Mouse (Mus musculus) midbrain, embryonic 15.5 days (tissue): ENCODE measurements around the gene Rmnd5a. TPM values are rescaled to one million over a fixed set of nuclear protein-coding genes. Genes with fewer than 3 reads are reported as not detected.
"Not testable (repeated sequence)": the region's sequence is repeated elsewhere in the genome, so short reads cannot be mapped to it uniquely, and the experiment has no call there.

Experiments
- ATAC-seq: fragments of 200-750 bp; cut with Nextera tagmentation; replicated peaks from 2 replicates; pipeline ENCODE4 v1.8.0; 2017; ENCODE audit warnings: moderate TSS enrichment
- H3K27ac ChIP-seq: fragments of 300-500 bp; sonication (generic); 2 replicates; pipeline ENCODE4 v1.5.1; 2015; ENCODE audit warnings: mild to moderate bottlenecking, inconsistent platforms
- H3K27me3 ChIP-seq: fragments of 300-500 bp; sonication (generic); replicated peaks from 2 replicates; pipeline ENCODE4 v1.6.1; 2015; ENCODE audit warnings: inconsistent platforms
- H3K36me3 ChIP-seq: fragments of 300-500 bp; sonication (generic); replicated peaks from 2 replicates; pipeline ENCODE4 v1.6.1; 2015; ENCODE audit warnings: inconsistent platforms
- H3K4me1 ChIP-seq: fragments of 300-500 bp; sonication (generic); 2 replicates; pipeline ENCODE4 v1.6.1; 2015; ENCODE audit warnings: inconsistent platforms
- H3K4me2 ChIP-seq: fragments of 300-500 bp; sonication (generic); 2 replicates; pipeline ENCODE4 v1.6.1; 2015; ENCODE audit warnings: inconsistent platforms, mild to moderate bottlenecking, moderate library complexity
- H3K4me3 ChIP-seq: fragments of 300-500 bp; sonication (generic); 2 replicates; pipeline ENCODE4 v1.5.1; 2015; ENCODE audit warnings: mild to moderate bottlenecking, inconsistent platforms
- H3K9ac ChIP-seq: fragments of 300-500 bp; sonication (generic); 2 replicates; pipeline ENCODE4 v1.6.1; 2015; ENCODE audit warnings: mild to moderate bottlenecking, inconsistent platforms
- H3K9me3 ChIP-seq: fragments of 300-500 bp; sonication (generic); 2 replicates; pipeline ENCODE4 v1.6.1; 2016; ENCODE audit warnings: inconsistent platforms
- WGBS: fragments of 180-500 bp; shearing (Covaris S2); methylation state at CpG from one replicate; pipeline ENCODE4 v1.1.7; 2015; ENCODE audit warnings: mixed read lengths; 5-methylcytosine and 5-hydroxymethylcytosine counted together
- polyA plus RNA-seq: library from polyadenylated mRNA; unstranded; fragments of >200 nt; fragmentation: Nextera tagmentation; extraction: Ambion mirVana; gene quantifications from 2 replicates; pipeline ENCODE4 v1.2.1, GENCODE M21; 2015

Gene Rmnd5a
- 9.3 and 10.9 TPM in 2 replicates for polyA plus RNA-seq

DNA sequence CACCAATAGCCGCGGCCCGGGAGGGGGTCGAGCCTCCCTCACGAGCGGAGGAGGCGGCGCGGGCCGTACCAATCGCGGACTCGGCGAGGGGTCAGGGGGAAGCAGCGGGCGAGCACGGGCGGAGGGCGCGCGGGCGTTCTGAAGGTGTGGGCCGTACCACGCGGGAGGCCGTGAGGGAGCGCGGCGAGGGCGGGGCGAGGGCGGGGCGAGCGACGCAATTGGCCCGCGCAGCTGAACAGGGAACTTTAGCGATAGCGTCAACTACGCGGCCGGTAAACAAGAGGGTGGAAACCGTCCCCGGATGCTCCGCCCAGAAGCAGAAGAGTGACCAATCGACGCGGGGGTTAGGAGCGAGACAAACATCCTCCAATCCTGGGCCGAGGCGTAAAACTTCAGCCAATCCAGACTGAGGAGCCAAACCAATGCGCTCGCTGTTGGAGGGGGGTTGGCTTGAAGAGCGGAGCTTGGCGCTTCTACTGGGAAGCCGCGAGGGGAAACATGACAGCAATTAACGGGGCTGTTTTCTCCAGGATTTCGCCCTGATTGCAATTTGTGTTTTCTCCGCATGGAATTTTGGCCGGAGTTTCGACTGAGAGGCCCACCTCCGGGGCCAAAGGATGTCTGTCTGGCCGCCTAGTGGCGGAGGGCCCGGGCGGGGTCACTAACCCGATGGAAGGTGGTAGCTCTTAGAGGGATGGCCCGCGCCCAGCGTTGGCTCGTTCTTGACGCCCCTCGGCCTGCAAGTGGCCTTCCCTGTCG, at the start of gene Rmnd5a:
Gene Rmnd5a, minus strand, starts transcription at position 146 of the 759 bp plus-strand sequence.
- under 1% methylated on average over 75 of the region's 75 CpGs for WGBS
- Histone ChIP-seq H3K4me2 (peak within 1 kb of the TSS; percentile 93), H3K27me3 (no peaks in the 10 kb centered on the region), H3K9ac (peak within 1 kb of the TSS; percentile 94), H3K36me3 (no peaks in the 10 kb centered on the region), H3K4me1 (peaks cover 39% of the 10 kb centered on the region), H3K4me3 (peak within 1 kb of the TSS; percentile 87), H3K9me3 (no peaks in the 10 kb centered on the region), H3K27ac (peak within 1 kb of the TSS; percentile 99)
- ATAC-seq: peak; percentile 99

GRCm38 (mm10) chr6:71487966-71488365, 47.5 kb upstream of the Rmnd5a start:
- no peaks in the 10 kb centered on the region for H3K27me3 ChIP-seq
- no peaks in the 10 kb centered on the region for H3K4me1 ChIP-seq
- no peak overlapping the region for H3K4me2 ChIP-seq
- ATAC-seq: no peak
- no peak overlapping the region for H3K9ac ChIP-seq
- H3K36me3 ChIP-seq: no peaks in the 10 kb centered on the region
- WGBS: 44% methylated on average over 4 of the region's 4 CpGs
- no peaks in the 10 kb centered on the region for H3K9me3 ChIP-seq
- H3K27ac ChIP-seq: no peak overlapping the region
- no peak overlapping the region for H3K4me3 ChIP-seq

DNA sequence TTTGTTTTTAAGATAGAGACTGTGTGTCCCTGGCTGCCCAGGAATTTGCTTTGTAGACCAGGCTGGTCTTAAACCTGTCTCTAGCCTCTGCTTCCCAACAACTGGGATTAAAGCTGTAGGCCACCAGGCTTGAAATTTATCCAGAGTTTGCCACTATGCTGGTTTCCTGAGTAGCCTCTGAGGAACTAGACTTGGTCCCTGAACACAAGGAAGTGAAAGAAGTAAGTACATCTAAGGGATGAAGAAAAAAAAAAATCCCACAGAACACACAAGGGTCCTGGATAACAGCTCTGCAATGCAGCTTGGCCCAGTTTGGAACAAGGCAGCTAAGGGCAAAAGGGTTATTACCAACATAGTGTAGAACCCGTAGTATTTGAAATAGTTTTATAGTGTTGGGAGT, 46.4 kb upstream of the Rmnd5a start:
- no peaks in the 10 kb centered on the region for H3K27me3 ChIP-seq
- no peak overlapping the region for H3K4me2 ChIP-seq
- no peaks in the 10 kb centered on the region for H3K36me3 ChIP-seq
- no peak overlapping the region for H3K9ac ChIP-seq
- no peak overlapping the region for H3K4me3 ChIP-seq
- WGBS: 79% methylated on average over 1 of the region's 1 CpGs
- ATAC-seq: no peak
- no peaks in the 10 kb centered on the region for H3K9me3 ChIP-seq
- H3K4me1 ChIP-seq: no peaks in the 10 kb centered on the region
- H3K27ac ChIP-seq: no peak overlapping the region

DNA sequence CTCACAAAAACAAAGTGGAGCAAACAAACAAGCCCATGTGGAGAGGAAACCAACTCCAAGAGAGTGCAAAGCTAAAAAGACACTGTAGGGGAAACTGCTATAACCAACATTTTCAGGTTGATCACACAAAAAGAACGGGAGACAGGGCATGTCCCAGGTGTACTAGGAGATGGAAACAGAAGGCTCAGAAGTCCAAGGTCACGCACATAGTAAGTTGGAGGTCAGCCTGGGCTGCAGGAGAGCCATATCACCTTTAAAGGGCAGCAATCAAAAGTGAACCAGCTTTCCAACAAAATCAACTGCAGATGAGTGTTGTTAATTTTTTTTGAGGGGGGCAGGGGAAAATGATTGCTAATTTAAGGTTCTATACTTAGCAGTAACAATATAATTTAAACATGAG, 45.8 kb upstream of the Rmnd5a start:
- ATAC-seq: no peak

GRCm38 (mm10) chr6:71485246-71485645, 44.8 kb upstream of the Rmnd5a start:
- H3K4me1 ChIP-seq: no peaks in the 10 kb centered on the region
- H3K4me3 ChIP-seq: no peak overlapping the region
- no peak overlapping the region for H3K9ac ChIP-seq
- no peak for ATAC-seq
- WGBS: 87% methylated on average over 5 of the region's 5 CpGs
- H3K27me3 ChIP-seq: no peaks in the 10 kb centered on the region
- no peaks in the 10 kb centered on the region for H3K9me3 ChIP-seq
- H3K27ac ChIP-seq: no peak overlapping the region
- no peaks in the 10 kb centered on the region for H3K36me3 ChIP-seq
- H3K4me2 ChIP-seq: no peak overlapping the region

More for the DNA sequence above, 45.8 kb upstream of the Rmnd5a start:
- H3K9me3 ChIP-seq: no peaks in the 10 kb centered on the region
- WGBS: 75% methylated on average over 2 of the region's 2 CpGs
- no peak overlapping the region for H3K27ac ChIP-seq
- H3K4me3 ChIP-seq: no peak overlapping the region
- H3K36me3 ChIP-seq: no peaks in the 10 kb centered on the region
- no peak overlapping the region for H3K4me2 ChIP-seq
- H3K27me3 ChIP-seq: no peaks in the 10 kb centered on the region
- H3K4me1 ChIP-seq: no peaks in the 10 kb centered on the region
- H3K9ac ChIP-seq: no peak overlapping the region

DNA sequence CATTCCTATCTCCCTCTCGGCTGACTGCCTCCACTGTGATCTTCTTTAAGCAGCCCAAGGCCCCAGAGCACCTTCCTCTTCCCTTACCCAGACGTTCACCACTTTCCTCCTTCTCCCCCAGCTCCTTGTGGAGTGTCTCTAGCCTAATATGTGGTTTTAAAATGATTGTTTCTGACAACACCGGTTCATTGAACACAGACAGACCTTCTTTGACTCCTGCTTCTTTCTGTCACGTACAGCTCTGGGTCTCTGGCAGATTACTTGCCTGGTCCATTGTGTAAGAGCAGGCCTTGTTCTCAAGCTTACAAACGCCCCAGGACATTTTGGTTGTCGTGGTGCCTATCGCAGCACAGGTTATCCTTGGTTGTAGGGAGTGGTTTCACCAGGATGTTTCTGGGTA, 40.7 kb upstream of the Rmnd5a start:
- 50% methylated on average over 7 of the region's 7 CpGs for WGBS

DNA sequence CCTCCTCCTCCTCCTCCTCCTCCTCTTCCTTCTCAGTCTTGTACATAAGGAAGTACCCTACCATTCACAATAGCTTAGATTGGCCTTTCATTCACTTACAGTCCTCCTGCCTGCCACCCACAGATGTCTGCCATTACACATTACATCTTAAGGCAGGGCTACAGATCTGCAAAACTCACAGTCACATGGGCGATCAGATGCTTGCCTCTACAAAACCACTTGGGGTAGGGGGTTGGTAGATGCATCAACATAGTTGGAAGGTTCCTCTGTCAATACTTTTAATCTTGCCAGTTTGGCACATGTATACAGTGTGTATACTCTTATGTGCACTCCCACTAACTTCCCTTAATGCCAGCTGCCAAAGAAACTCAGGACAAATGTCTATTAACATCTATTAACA, 39.7 kb upstream of the Rmnd5a start:
- Histone ChIP-seq H3K4me2 (no peak overlapping the region), H3K4me3 (no peak overlapping the region), H3K27me3 (no peaks in the 10 kb centered on the region), H3K9me3 (no peaks in the 10 kb centered on the region), H3K36me3 (no peaks in the 10 kb centered on the region), H3K4me1 (no peaks in the 10 kb centered on the region), H3K27ac (no peak overlapping the region), H3K9ac (no peak overlapping the region)
- no peak for ATAC-seq
- WGBS: 85% methylated on average over 1 of the region's 1 CpGs

More for the DNA sequence above, 40.7 kb upstream of the Rmnd5a start:
- Histone ChIP-seq H3K4me3 (no peak overlapping the region), H3K27ac (no peak overlapping the region), H3K9me3 (no peaks in the 10 kb centered on the region), H3K36me3 (no peaks in the 10 kb centered on the region), H3K9ac (no peak overlapping the region), H3K4me2 (no peak overlapping the region), H3K4me1 (no peaks in the 10 kb centered on the region), H3K27me3 (no peaks in the 10 kb centered on the region)
- no peak for ATAC-seq

- H3K9ac ChIP-seq, H3K36me3 ChIP-seq, H3K4me1 ChIP-seq, ATAC-seq, H3K4me2 ChIP-seq, H3K27me3 ChIP-seq, H3K4me3 ChIP-seq, H3K27ac ChIP-seq, H3K9me3 ChIP-seq: not testable (repeated sequence)
- 100% methylated on average over 2 of the region's 2 CpGs for WGBS
These were observed 39.2 kb upstream of the Rmnd5a start for GRCm38 (mm10) chr6:71479588-71479987.

DNA sequence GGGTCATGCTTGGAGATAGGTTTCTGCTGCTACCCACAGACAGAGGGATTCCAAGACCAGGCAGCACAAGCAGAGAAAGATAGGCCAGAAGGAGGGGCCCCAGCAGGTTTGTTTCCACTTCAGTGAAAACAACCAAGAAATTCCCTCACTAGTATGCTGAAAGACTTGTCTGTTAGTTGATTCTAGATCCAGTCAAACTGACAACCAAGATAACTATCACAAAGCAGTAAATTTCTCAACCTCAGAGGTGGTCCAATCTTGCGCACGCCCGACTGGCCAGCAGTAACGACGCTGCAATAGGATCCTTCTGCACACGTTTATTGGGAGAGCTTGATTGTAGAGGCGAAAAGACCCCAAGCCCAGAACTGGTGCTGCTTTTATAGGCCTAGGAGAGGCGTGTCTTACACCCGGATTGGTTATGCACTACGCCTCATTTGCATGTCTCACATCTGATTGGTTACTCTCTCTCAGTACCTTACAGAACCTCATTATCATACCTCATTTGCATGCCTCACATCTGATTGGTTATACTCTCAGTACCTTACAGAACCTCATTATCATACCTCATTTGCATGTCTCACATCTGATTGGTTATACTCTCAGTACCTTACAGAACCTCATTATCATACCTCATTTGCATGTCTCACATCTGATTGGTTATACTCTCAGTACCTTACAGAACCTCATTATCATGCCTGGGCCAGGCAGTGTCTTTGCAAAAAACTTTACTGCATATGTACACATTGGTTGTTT, 38.6 kb upstream of the Rmnd5a start:
- H3K4me2 ChIP-seq, H3K36me3 ChIP-seq, ATAC-seq, H3K27me3 ChIP-seq, H3K9me3 ChIP-seq, H3K9ac ChIP-seq, H3K27ac ChIP-seq, H3K4me3 ChIP-seq, H3K4me1 ChIP-seq: not testable (repeated sequence)
- 90% methylated on average over 10 of the region's 10 CpGs for WGBS

DNA sequence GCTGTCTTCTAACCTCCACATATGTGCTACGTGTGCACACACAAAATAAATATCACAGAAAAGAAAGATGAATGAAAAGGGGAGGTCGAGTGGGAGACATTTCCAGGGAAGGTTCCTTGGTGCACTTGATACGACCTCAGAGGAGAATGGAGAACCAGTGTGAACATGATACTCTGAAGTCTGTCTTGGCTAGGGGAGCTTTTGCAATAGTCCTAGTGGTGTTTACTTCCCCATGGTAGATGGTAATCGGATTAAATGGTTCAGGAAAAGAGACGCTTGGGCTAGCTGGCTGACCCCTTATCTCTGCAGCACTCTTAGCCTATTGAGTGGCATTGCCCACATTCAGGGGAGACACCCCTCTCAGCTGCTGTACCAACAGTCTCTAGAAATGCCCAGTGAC, 36.3 kb upstream of the Rmnd5a start:
- no peak for ATAC-seq
- 74% methylated on average over 5 of the region's 5 CpGs for WGBS
- no peak overlapping the region for H3K9ac ChIP-seq

DNA sequence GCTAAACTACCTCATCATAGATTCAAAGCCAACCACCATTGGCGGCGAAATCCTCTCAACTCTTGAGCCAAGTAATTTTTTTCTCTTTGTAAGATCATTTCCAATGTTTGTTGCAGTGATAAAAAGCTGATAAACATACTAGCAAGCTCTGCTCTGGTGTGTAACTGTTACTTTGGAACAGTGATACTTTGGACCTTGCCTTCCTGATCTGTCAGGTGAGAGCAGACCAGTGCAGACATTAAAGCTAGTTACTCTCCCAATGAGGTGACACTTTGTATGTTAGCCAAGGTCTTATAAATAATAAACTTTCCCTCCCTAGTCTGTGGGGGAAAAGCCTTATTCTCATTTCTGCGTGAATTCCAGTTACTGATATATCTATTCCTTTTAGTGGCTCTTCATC, 35.2 kb upstream of the Rmnd5a start:
- 87% methylated on average over 3 of the region's 3 CpGs for WGBS
- H3K4me2 ChIP-seq: no peak overlapping the region
- no peak overlapping the region for H3K27ac ChIP-seq
- no peak overlapping the region for H3K9ac ChIP-seq
- no peaks in the 10 kb centered on the region for H3K9me3 ChIP-seq
- no peaks in the 10 kb centered on the region for H3K4me1 ChIP-seq
- H3K36me3 ChIP-seq: no peaks in the 10 kb centered on the region
- H3K4me3 ChIP-seq: no peak overlapping the region
- no peak for ATAC-seq
- no peaks in the 10 kb centered on the region for H3K27me3 ChIP-seq

More for the DNA sequence above, 36.3 kb upstream of the Rmnd5a start:
- Histone ChIP-seq H3K27me3 (no peaks in the 10 kb centered on the region), H3K36me3 (no peaks in the 10 kb centered on the region), H3K27ac (no peak overlapping the region), H3K4me2 (no peak overlapping the region), H3K9me3 (no peaks in the 10 kb centered on the region), H3K4me3 (no peak overlapping the region), H3K4me1 (no peaks in the 10 kb centered on the region)

DNA sequence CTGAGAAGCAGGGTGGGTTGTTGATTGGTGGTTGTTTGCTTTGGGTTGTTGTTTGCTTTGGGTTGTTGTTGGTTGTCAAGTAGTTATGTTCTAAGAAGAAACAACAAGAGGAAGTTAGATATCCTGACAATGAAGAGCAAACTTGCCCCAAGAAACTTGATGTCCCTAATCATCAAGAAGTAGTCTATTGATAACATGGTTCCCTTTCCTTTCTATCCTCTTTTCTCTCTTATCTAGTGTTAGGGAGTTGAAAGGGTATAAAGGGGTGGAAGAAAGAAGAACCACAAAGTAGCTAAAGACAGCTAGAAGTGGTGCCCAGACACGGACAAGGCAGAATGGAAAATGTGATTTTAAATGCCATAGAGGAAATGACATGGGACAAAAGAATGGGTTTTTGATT, 32.3 kb upstream of the Rmnd5a start:
- H3K4me3 ChIP-seq: no peak overlapping the region
- no peaks in the 10 kb centered on the region for H3K4me1 ChIP-seq
- H3K9me3 ChIP-seq: no peaks in the 10 kb centered on the region
- no peak overlapping the region for H3K4me2 ChIP-seq
- WGBS: 83% methylated on average over 1 of the region's 1 CpGs
- no peak for ATAC-seq
- no peak overlapping the region for H3K27ac ChIP-seq
- H3K9ac ChIP-seq: no peak overlapping the region
- H3K27me3 ChIP-seq: no peaks in the 10 kb centered on the region
- no peaks in the 10 kb centered on the region for H3K36me3 ChIP-seq
